Mouse (Mus musculus) right cerebral cortex, postnatal 4 days (tissue): ENCODE measurements around the gene Gm28102.
"Not testable (repeated sequence)": the region's sequence is repeated elsewhere in the genome, so short reads cannot be mapped to it uniquely, and the experiment has no call there.

ENCODE experiments used
- DNase-seq: peaks from one replicate; pipeline ENCODE4 v3.0.0-alpha.2; 2022

The Gm28102 gene

GRCm38 (mm10) chrY:88053015-88053414 is at the start of gene Gm28102:
Gene Gm28102, plus strand, starts transcription at chrY:88053315.
- not testable (repeated sequence) for DNase-seq
